Mouse (Mus musculus) cerebellum, adult 18-20 months (tissue): ENCODE data around the gene Fam172a.

Experiments
- DNase-seq, 2 experiments: peaks; one replicate each; pipeline ENCODE4 v3.0.0; 2021

Fam172a gene

DNA sequence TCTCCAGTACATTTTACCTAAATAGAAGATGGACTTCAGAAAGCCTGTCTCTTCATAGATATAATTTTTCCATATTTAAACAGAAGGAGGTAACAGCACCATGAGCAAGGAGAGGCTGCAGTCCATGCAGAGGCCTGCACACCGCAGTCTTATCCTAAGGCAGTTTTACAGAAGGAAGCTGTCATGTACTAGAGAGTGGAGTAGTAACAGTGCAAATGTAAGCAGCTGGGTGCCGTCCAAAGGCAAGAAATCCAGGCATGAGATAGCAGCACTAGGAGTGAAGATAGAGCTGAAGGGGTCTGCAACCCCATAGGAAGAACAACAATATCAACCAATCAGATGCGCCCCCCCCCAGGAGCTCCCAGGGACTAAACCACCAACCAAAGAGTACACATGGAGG is 403.0 kb downstream of the Fam172a start:
- no peak for DNase-seq

DNA sequence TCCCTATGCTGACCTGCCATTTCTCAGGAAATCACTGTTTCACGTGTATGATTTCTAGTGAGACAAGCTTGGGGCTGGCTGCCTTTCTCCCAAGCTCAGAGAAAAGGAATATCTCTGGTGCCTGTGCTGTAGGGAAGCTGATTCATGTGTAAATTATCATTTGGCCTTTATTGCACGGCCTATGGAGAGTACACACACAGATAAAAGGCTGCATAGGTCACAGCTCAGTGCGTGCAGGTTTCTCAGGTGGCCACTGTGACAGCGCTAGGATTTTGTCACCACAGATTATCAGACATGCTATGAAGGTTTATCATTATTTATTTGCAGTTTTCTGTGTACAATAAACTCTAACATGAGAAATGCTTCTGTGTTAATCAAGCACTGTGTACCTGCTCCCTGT is 408.8 kb downstream of the Fam172a start:
- no peak for DNase-seq

DNA sequence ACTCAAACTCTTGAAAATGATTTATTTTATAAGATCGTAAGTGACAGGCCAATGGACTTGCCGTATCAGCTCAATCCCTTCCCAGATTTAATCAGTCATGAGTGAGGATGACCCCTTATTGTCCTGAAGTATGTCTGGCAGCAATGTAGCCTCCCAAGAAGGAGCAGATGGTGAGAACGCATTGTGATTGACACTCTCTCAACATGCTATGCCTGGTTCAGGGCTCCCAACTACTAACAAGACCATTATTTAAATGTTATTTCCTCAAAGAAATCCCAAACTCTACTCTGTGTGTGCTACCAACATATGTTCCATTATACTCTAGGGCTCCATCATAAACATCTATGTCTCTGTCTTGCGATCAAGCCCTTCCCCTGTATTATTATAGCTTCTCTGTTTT is 412.1 kb downstream of the Fam172a start:
- no peak for DNase-seq

DNA sequence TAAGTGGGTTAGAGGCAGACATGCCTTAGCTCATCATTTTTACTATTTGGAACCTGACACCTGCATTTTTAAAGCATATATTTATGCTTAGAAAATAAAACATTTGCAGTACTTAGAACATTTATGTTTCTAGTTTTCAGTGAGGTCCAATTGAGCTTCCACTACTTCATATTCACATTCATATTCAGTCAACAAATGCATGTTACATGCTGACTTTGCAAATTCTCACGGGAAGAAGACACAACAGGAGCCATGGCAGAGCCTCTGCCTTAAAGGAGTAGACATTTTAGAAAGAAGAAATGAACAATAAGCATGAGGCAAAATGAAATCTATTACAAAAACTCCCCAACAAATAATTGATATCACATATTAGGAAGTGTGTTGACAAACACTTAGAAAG is 416.9 kb downstream of the Fam172a start:
- no peak for DNase-seq

DNA sequence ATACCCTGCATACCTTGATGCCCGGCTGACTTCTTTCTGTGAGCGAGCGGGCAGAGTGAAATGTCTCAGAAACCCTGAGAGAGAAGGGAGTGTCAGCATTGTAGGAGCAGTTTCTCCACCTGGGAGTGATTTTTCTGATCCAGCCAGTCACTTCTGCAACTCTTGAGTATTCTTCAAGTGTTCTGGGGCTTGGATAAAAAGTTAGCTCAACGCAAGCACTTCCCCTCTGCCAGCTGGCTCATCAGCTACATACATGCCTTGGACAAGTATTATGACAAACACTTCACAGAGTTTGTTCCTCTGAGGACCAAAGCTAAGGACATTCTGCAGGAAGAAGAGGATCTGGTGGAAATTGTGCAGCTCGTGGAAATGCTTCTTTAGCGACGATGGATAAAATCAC is 420.2 kb downstream of the Fam172a start:
- no peak for DNase-seq

DNA sequence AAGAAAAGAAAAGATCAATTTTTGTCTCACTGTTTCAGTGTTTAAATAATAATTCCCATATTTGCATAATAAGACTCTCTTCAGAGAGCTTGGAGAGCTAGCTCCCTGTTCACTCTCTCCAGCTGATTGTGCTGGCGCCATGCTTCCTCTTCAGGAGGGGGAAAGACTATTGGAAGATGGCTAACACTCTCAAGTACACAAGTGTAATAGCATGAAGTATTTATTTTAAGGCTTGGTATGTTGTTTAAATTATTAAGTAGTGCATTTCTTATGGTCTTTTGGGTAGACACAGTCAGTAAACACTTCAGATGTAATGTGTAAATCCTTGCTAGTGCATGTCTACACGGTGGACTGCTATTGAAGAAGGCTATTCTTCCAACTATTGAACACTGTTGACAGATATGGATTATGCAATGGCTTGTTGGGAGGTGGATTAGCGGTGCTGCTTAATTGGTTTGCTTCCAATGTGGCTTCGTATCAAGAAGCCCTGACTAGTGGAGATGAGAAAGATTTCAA is 422.1 kb downstream of the Fam172a start:
- no peak for DNase-seq

DNA sequence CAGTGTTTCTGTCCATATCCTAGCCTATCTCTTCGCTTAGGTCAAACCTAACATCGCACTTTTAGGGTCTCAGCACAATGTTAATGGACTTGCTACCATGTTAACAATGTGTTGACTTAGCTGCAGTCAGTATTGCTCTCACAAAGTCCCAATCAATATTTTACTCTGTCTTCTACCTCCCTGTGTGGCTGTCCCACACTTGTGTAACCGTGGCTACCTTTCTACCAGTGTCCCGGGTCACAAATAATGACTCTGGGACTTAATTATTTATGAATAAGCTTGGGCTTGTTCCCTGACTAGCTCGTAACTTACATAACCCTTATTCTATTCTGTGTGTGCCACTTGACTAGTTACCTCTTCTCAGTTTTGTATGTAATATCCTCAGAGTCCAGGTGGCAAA is 455.6 kb downstream of the Fam172a start:
- DNase-seq, result no peak

DNA sequence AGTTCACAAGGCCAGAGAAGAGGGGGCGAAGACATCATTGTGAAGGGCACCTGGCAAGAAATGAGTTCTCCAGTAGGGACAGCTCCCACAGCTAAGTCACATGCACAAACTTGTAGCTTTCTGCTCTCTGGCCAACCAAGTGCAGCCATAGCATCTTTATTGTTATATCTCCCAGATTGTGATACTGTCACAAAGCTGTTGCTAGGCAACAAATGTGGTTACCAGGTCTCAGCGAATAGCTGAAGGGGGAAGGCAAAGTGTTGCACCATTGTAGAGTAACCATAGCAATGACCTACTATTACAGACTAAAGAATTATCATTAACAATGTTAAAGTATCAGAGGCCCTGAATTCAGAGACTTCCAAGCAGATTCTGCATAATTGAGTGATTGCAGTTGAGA is 460.3 kb downstream of the Fam172a start:
- DNase-seq, result no peak

DNA sequence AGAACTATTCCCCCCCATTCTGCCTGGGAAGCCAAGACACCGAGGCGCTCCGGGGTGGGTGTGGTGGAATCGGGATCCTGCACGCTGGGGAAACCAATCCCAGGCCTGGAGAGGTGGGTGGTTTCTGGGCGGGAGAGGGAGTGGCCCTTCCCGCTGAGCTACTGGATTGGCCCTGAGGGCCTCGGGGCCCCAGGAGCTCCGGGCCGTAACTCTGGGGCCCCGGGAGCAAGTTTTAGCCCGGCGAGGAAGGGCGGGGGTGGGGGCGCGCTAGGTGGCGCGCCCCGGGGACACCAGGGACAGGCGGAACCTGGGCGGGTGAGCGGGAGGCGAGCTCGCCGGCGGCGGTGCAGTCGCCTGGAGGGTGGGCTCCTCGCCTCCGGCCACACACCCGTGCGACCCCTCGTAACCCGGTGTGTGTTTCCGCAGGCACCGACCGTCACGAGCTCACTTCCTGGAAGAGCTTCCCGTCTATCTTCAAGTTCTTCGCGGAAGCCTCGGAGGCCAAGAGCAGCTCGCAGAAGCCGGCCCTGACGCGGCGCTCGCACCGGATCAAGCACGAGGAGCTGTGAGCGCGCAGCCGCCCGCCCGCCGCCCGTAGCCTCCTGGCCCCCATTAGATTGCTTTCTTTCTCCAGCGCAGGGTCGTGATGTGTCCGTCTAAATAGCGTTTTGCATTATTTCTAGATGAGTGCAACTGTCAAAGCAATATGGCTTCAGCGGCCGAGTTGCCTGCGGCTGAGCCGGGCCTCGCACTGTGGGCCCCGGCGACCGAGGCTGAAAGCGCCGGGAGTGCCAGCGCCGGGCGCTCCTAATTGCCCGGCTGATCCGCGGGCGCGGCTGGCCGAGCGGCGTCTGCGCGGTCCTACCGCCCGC is 461.5 kb downstream of the Fam172a start:
- DNase-seq, result peak; percentile 82 to 84

DNA sequence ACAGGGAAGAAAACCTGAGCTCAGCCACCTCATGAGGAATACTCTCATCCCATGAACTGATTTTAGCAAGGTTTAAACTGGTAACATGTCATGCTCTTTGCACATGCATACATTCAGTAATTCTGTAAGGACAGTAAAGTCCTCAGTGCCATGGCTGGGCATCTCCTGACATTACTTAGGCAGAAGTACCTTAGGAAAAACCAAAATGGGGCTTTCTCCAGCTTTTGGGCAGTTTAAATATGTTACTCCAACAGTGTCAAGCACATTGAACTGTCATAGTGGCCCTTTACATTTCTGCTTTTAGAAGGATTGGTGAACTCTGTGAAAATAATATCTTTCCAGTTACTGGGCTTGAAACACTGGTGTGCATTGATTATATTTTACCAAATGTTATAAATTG is 463.1 kb downstream of the Fam172a start:
- no peak for DNase-seq

DNA sequence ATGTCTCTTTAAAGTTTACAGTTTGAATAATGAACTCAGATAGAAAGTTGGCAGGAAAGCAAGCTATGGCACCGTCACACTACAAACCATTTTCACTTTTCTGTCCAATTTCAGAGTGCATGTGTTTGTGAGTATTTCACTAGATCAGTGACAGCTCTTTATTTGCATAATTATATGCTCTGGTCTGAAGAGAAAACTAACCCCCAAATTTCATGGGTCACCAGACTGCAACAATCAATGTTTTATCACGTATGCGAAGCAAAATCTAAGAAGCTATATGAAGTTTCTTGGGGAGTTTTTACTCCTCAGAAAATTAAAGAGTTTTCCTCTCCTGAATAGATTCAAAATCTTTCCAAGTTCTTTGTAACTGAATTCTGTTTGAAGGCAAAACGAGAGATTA is 466.3 kb downstream of the Fam172a start:
- DNase-seq, result no peak

DNA sequence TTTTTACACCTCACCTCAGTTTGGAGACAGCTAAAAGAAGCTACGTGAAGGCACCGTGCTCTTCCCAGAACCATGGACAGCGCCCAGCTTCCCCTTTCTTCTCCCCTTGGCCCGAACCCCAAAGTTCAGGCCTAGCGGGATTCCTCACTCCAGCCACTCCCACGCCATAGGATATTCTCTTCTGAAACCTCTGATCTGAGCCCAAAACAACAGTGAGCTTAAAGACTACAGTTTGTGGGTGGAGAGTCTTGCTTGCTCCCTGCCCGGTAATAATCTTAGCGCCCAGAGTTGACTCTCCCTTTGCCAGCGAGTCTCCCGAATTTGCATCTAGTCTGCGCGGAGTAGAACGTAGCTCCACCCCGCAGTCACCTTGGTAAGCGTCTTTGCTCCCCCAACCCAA is 469.5 kb downstream of the Fam172a start:
- no peak for DNase-seq

DNA sequence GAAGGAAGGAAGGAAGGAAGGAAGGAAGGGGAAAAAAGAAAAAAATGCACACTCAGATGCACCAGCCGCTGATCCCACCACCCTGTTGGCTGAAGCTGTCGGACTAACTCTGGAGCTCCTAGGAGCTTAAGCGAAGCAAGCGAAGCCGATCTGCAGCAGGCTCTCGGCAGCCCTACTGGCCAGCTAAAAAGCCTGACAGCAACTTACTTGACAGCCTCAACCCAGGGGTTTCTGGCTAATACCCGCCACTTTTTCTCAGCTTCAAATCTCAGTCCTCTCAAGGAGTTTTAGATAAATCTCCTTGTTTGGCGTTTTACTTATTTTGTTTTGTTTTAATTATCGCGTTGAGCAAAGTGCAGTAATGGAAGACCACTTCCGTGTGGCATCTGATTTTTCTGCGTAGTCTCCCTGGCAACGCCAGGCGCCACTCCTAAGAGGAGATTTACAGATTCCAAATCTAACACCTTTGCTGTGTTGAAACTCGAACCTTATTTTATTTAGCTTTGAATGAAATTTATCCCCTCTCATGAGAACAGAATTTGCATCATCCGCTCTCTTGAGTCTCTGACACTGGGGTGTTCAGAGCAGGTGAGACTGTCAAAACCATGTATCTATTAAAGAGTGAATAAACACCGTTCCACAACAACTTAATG is 470.3 kb downstream of the Fam172a start:
- peak in 1 of 2 experiments; percentile 25 for DNase-seq

DNA sequence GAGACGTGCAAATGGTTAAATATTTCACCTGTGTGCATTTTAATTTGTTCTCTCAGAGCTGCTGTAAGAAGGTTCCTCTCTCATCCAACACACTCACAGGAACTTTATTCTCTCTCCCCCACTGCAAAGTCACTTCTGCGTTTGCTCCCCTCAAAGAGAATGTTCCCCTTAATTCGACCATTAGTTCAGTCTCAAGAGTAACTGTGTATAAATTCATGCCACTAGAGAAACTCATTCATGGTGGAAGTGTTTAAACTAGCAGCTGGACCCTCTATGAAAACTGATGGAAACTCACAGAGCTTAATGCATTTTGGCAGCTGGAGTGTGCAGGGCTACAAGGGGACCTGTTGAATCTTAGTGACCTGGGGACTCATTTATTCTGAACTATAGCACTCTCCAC is 471.0 kb downstream of the Fam172a start:
- DNase-seq, result no peak

DNA sequence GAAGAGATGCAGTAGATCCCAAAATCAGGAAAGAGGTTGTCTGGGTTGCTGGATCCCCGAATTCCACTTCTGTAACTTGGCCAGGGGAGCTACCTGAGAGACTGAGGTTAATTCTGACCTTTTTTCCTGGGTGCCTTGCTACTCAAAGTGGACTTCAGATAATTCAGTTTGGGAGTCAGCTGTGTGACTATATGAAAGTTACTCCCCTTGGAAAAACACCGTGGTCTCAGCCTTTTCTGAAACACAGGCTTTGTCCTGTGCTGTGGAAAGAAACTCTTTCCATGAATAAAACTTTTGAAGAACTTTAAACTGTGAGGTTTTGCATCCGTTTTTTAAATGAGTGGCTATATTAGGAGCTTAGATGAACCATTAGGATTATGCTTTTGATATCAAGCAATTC is 472.4 kb downstream of the Fam172a start:
- no peak for DNase-seq

DNA sequence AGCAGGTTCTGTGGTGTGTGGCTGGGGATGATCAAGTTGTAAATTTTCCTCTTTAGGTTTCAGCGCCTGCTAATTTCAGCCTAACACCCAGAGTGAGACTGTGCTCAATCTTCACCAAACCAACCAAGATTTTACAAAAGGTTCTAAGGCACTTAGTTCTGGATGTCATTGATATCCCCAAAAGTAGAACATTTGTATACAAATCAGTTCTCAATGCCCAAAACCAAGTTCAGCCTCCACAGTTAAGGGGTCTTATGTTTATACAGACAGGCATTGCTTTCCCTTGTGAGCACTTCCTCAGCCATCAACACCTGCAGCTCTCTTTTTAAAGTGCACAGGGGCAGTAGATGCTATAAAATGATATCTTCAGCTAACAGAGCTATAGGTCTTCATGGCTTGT is 473.1 kb downstream of the Fam172a start:
- no peak for DNase-seq

DNA sequence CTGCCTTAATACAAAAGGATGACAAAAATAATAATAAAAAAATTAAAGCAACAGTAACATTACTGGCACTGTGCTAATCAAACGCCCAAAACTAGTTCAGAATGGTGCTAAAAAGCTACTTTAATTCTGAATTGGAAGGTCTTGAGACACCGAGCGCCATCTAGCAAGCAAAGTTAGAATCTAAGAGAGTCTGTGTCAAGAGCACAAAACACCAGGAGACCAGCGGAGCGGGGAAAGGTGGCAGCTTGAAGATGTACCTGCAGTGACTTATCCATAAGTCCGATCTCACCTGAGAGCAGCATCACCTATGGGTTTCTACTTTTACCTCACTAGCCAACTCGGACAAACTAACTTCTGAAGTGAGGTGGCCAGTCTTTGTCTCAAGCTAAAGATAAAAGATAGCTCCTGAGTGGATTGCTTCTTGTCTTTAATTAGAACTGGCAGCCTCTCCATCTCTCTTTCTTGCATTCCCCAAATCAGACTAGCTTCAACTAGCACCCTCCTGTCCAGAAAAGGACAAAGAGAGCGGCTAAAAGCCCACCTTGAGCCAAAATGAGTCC is 474.1 kb downstream of the Fam172a start:
- DNase-seq, result peak; percentile 60 to 61

DNA sequence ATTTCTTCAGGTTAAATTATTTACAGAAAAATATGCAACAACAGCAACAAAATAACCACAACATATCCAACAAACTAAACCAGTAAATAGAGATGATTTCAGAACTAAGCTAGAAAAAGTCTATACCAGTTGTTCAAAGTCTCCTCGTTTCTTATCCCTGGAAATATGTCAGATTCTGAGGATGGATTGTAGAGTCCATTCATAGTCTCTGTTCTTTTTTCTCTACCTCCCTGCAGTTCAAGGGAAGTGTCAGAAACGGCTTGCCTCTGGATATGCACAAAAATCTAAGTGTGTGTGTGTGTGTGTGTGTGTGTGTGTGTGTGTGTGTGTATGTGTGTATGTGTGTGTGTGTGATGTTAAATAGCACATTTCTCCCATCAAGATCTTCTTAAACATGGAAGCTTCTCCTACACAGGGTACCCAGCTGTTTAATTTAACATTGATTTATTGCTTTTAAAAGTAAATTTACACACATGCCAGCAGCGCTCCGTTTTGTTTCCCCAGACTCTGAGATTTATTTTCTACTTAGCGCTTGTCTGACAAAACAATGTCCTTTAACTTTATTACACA is 475.6 kb downstream of the Fam172a start:
- DNase-seq, result no peak

DNA sequence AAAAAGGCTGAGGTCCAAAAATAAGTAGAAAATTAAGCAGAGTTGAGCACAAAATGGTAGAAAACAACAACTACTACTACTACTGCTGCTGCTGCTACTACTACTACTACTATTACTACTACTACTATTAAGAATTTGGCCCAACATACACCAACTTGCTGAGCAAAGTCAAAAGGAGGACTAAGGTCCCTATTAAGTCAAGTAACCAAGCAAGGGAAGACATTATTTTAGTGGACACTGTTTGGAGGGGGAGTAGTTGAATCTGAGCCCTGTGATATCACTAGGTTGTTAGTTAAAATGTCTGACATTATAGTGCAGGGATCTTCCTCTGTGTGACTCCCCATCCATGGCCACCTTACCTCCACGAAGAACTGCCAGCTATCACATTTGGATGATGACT is 476.2 kb downstream of the Fam172a start:
- DNase-seq, result no peak

DNA sequence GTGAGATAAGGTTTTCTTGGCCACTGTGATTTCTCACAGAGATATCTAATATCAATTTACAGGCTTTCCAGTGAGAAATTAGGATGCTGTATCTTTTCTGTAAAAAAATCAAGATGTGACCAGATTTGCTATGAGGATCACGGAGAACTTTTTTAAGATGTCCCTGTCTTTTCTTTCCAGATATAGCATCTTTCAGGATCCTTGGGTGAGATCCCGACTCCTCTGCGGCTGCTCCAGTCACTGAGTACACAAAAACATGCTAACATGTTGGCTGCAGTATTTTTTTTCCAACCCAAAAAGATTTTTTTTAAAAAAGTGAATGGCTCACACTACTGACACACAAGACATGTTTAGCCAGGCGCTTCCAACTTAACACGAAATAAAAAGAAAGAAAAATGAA is 476.9 kb downstream of the Fam172a start:
- no peak for DNase-seq

DNA sequence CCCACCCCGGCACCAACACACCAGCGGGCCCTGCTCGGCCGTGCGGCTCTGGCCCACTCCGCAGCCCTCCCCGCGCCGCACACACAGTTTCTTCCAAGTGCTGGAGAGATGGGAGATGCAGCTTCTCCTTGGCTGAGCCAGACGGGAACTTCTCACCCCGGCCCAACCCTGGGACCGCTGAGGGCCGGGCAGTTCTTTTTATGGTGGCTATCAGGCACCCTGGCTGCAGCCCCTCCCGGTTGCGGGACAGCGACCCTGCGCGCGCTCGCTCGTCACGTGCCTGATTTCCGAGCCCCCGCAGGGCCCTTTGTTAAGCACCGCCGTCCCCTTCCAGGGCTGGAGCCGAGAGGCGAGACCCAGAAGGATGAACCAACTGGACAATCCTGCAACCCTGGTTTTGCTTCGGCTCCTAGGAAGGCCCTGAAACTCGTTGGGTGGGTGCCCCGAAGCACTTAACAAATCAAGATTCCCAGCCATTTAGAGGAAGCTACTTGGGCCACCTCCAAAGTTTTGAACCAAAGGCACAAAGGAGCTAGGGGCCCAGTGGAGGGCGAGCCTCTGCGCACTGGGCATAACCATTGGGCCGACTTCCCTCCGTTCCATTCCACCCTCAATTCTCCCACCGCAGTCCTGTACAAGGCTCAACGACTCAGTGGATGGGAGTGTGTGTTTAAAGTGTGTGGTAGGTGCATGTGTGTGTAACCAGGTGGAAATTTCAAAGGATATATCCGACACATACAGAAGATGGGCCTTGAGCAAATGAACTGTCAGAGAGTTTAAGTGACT is 477.7 kb downstream of the Fam172a start:
- DNase-seq, result peak; percentile 48 to 53

DNA sequence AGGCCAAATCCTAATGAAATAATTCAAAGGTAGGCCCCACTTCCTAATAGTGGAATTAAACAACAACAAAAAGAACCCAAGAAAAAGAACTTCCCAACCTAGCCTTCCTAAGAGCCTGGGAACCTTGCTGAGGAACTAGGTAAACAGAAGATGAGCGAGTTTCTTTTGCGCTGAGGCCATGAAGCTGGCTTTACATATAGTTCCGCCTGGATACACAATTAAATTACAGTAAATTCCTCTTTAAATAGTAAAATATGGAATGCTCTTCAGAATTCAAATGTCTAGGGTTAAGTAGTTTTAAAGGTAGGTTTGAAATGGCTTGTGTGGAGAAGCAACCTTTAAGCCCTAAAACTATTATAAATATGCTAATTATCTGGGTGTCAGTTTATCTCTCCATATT is 478.4 kb downstream of the Fam172a start:
- no peak for DNase-seq
